Mouse (Mus musculus) E14TG2a.4 (cell line): ENCODE data around the gene Habp2.

Source experiments
- H3K27me3 ChIP-seq: 2 replicates; pipeline ENCODE4 v1.6.1; 2014; ENCODE audit warnings: low read length, control low read depth; ENCODE audit not compliant: insufficient read depth
- H3K36me3 ChIP-seq: 2 replicates; pipeline ENCODE4 v1.6.1; 2014; ENCODE audit warnings: low read length, control low read depth; ENCODE audit not compliant: insufficient read depth
- H3K4me1 ChIP-seq: replicated peaks from 2 replicates; pipeline ENCODE4 v1.6.1; 2014; ENCODE audit warnings: low read depth, low read length, control low read depth
- H3K4me3 ChIP-seq: replicated peaks from 2 replicates; pipeline ENCODE4 v1.5.1; 2014; ENCODE audit warnings: mild to moderate bottlenecking, low read length
- H3K9me3 ChIP-seq: 2 replicates; pipeline ENCODE4 v1.6.1; 2014; ENCODE audit warnings: low read length, control low read depth
- CTCF ChIP-seq: conservative IDR thresholded peaks from 2 replicates; pipeline ENCODE4 v1.5.1; 2014; ENCODE audit warnings: low read length
- NANOG ChIP-seq: IDR thresholded peaks from 2 replicates; pipeline ENCODE4 v1.6.1; 2014; ENCODE audit warnings: borderline replicate concordance, low read length, mixed read lengths
- POU5F1 ChIP-seq: IDR thresholded peaks from 2 replicates; pipeline ENCODE4 v1.6.1; 2014; ENCODE audit warnings: low read length, borderline replicate concordance

Habp2 gene

DNA sequence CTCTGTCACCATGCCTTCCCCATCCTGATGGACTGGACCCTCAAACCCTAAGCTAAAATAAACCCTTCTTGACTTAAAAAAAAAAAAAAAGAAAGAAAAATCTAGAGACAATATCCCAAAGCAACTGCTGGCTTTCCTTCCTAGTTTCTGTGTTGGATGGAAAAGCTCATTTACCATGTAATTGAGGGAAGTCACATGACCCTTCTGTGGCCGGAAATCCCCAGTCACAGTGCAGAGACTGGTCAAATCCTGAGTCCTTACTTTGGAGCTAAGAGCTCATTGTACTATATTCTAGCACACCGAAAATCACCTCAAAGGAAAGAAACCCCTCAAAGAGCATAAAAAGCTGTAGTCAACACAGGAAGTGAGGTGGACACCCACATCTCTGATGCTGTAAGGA lies 72.0 kb downstream of the Habp2 start:
- H3K4me3 ChIP-seq, result no peak overlapping the region
- H3K9me3 ChIP-seq, result no peaks in the 10 kb centered on the region
- peaks cover 8% of the 10 kb centered on the region for H3K4me1 ChIP-seq
- no peaks in the 10 kb centered on the region for H3K36me3 ChIP-seq
- H3K27me3 ChIP-seq, result peaks cover 17% of the 10 kb centered on the region
- TF ChIP-seq NANOG (no peak), CTCF (no peak), POU5F1 (no peak)

DNA sequence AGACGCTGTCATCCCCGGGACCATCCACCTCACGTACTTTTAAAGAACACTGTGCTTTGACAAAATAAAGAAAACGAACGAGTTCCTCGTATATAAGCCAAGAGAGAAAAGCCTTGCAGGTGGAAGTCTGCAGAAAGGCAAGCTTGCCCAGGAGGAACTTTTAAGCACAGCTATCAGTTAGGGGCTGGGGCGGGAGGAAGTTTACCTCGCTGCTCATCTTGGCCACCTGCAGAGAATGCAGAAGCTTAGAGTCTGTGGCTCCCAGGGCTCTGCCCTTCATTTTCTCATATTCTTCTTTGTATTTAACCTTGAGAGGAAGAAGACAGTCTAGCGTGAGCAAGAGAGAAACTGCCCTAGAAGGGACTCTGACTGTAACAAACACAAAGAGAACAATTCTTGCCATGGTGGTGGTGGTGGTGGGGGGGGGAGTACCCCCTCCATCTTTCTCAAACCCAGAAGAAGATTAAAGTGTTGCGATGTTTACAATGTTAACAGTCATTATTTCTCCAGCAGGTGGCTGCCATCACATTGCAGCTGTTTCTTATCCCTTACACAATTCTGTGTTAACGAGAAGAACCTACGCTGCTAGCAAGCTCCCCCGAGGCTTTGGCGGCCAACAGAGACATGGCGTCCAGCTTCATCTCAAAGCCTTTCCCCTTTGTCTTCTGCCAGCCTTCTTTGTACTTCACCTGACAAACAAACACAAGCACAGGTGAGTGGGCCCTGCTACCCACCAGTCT lies 77.0 kb downstream of the Habp2 start:
- Histone ChIP-seq H3K27me3 (no peaks in the 10 kb centered on the region), H3K36me3 (no peaks in the 10 kb centered on the region), H3K4me3 (no peak overlapping the region), H3K4me1 (no peaks in the 10 kb centered on the region), H3K9me3 (no peaks in the 10 kb centered on the region)
- TF ChIP-seq POU5F1, result no peak
- TF ChIP-seq CTCF, result no peak
- no peak for TF ChIP-seq NANOG

DNA sequence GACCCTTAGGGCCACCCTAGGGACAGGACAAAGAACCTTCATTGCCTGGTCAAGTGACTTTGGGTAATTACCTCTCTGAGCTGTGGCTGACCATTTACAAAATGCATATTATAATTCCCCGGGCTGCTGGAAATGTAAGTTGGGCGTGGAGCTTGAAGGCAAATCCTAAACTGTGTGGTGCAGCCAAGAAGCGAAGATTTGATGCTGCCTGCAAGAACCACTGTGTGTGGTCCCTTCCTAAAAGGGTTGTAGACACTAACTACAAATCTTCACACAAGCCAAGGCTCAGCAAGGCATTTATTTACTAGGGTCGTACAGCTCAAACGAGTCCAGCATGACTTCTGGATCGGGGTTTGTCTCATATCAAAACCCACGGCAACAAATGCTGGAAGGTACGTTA lies 77.6 kb downstream of the Habp2 start:
- TF ChIP-seq CTCF (no peak), NANOG (no peak), POU5F1 (no peak)
- no peak overlapping the region for H3K4me3 ChIP-seq
- H3K36me3 ChIP-seq, result no peaks in the 10 kb centered on the region
- no peaks in the 10 kb centered on the region for H3K4me1 ChIP-seq
- no peaks in the 10 kb centered on the region for H3K27me3 ChIP-seq
- no peaks in the 10 kb centered on the region for H3K9me3 ChIP-seq

DNA sequence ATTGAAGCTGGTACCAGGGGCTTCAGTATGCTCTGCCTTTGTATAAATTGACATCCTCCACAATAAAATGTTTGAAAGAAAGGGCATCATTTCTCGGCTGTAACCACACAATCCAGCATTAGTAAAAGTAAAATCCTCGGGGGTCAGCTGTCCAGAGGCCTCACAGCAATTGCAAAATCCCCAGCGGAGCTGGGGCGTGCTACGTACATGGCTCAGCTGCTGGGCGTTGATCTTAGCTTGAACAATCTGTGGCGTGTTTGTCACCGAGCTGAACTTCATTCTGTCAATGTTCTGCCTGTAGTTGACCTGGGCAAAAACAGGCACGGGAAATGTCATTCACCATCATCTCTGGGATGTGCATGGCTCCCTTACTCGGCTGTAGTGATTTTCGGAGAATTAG lies 79.2 kb downstream of the Habp2 start:
- Histone ChIP-seq H3K4me3 (no peak overlapping the region), H3K4me1 (no peaks in the 10 kb centered on the region), H3K27me3 (no peaks in the 10 kb centered on the region), H3K9me3 (no peaks in the 10 kb centered on the region), H3K36me3 (no peaks in the 10 kb centered on the region)
- no peak for TF ChIP-seq NANOG
- TF ChIP-seq CTCF, result no peak
- TF ChIP-seq POU5F1, result no peak

DNA sequence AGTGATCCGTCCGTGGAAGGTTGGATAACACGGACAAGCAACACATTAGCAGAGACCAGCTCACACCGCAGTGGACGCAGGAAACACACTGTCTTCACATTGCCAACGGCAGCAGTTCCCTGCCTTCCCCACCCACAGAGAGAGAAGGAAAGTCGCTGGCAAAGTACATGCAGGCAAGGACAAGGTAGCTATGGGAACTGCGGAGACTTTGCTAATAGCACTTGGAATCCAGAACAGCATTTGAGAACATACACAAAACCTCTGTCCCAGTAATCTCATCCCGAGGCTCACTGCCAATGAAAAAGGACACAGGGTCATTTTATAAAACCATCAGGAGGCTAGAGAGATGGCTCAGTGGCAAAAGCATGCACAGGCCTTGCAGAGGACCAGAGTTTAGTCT lies 79.7 kb downstream of the Habp2 start:
- no peak for TF ChIP-seq NANOG
- TF ChIP-seq POU5F1, result no peak
- no peak for TF ChIP-seq CTCF
- no peak overlapping the region for H3K4me3 ChIP-seq
- H3K9me3 ChIP-seq, result no peaks in the 10 kb centered on the region
- H3K27me3 ChIP-seq, result no peaks in the 10 kb centered on the region
- no peaks in the 10 kb centered on the region for H3K36me3 ChIP-seq
- H3K4me1 ChIP-seq, result no peaks in the 10 kb centered on the region

DNA sequence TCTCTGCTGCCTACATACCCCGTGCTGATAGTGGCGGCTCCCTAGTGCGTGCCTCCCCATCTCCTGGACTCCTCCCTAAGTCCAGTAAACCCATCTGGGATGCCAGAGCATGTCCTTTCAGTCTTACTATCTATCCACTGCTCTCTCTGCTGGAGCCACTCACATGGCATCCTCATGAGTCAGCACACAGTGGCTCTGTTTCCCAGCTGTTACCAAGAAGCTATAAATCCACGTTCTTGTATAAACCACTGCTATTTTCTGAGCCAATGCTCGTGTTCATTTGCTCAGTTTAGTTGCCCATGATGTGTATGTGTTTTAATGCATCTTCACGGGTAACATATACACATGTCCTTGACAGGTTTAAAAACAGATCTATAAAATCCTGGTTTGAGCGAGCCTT lies 80.8 kb downstream of the Habp2 start:
- TF ChIP-seq POU5F1 (no peak), CTCF (no peak), NANOG (no peak)
- no peaks in the 10 kb centered on the region for H3K27me3 ChIP-seq
- H3K9me3 ChIP-seq, result no peaks in the 10 kb centered on the region
- no peak overlapping the region for H3K4me3 ChIP-seq
- H3K4me1 ChIP-seq, result no peaks in the 10 kb centered on the region
- H3K36me3 ChIP-seq, result no peaks in the 10 kb centered on the region

DNA sequence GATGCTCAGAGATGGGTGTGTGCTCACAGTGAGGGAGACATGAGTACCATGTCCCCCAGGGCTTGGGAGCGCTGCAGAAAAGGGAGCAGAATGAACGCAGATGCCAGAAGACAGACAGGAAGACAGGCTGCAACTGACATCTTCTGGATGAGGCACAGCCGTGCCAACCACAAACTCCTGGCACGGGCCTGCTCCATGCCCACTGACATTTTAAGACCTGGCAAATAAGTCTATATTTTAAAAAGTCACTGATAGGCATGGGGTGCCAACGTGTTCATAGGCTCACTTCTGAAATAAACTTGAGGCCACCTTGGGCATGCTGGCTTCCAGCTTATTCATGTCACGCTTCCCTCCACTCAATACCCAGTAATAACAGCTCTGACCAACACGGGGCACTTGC lies 82.0 kb downstream of the Habp2 start:
- Histone ChIP-seq H3K4me1 (no peaks in the 10 kb centered on the region), H3K9me3 (no peaks in the 10 kb centered on the region), H3K4me3 (no peak overlapping the region), H3K27me3 (no peaks in the 10 kb centered on the region), H3K36me3 (no peaks in the 10 kb centered on the region)
- no peak for TF ChIP-seq CTCF
- no peak for TF ChIP-seq NANOG
- no peak for TF ChIP-seq POU5F1
